Mouse (Mus musculus) forebrain, embryonic 13.5 days (tissue): Measurements from ENCODE around the gene Ate1. TPM values are rescaled to one million over a fixed set of nuclear protein-coding genes. Genes with fewer than 3 reads are reported as not detected.

ENCODE experiments used
- ATAC-seq: fragments of 200-750 bp; cut with Nextera tagmentation; 2 replicates; pipeline ENCODE4 v1.8.0; 2017
- H3K27ac ChIP-seq: fragments of 300-500 bp; sonication (generic); 2 replicates; pipeline ENCODE4 v1.5.1; 2015; ENCODE audit warnings: inconsistent platforms, mild to moderate bottlenecking, moderate library complexity
- H3K27me3 ChIP-seq: fragments of 300-500 bp; sonication (generic); 2 replicates; pipeline ENCODE4 v1.6.1; 2015; ENCODE audit warnings: mild to moderate bottlenecking, inconsistent platforms
- H3K36me3 ChIP-seq: fragments of 300-500 bp; sonication (generic); 2 replicates; pipeline ENCODE4 v1.6.1; 2015; ENCODE audit warnings: mild to moderate bottlenecking, inconsistent platforms; ENCODE audit not compliant: poor library complexity, severe bottlenecking
- H3K4me1 ChIP-seq: fragments of 300-500 bp; sonication (generic); 2 replicates; pipeline ENCODE4 v1.6.1; 2015; ENCODE audit warnings: inconsistent platforms
- H3K4me2 ChIP-seq: fragments of 300-500 bp; sonication (generic); 2 replicates; pipeline ENCODE4 v1.6.1; 2015; ENCODE audit warnings: inconsistent platforms, mild to moderate bottlenecking, moderate library complexity
- H3K4me3 ChIP-seq: fragments of 300-500 bp; sonication (generic); 2 replicates; pipeline ENCODE4 v1.5.1; 2015; ENCODE audit warnings: mild to moderate bottlenecking, inconsistent platforms
- H3K9ac ChIP-seq: fragments of 300-500 bp; sonication (generic); 2 replicates; pipeline ENCODE4 v1.6.1; 2015; ENCODE audit warnings: mild to moderate bottlenecking, inconsistent platforms
- H3K9me3 ChIP-seq: fragments of 300-500 bp; sonication (generic); replicated peaks from 2 replicates; pipeline ENCODE4 v1.6.1; 2016; ENCODE audit warnings: inconsistent platforms
- WGBS: fragments of 180-500 bp; shearing (Covaris S2); methylation state at CpG from one replicate; pipeline ENCODE4 v1.1.7; 2015; 5-methylcytosine and 5-hydroxymethylcytosine counted together
- polyA plus RNA-seq: library from polyadenylated mRNA; unstranded; fragments of >200 nt; fragmentation: Nextera tagmentation; extraction: Ambion mirVana; gene quantifications from 2 replicates; pipeline ENCODE4 v1.2.1, GENCODE M21; 2015

The Ate1 gene
- polyA plus RNA-seq, 1 experiment from 2014 or later = 82.0 TPM

DNA sequence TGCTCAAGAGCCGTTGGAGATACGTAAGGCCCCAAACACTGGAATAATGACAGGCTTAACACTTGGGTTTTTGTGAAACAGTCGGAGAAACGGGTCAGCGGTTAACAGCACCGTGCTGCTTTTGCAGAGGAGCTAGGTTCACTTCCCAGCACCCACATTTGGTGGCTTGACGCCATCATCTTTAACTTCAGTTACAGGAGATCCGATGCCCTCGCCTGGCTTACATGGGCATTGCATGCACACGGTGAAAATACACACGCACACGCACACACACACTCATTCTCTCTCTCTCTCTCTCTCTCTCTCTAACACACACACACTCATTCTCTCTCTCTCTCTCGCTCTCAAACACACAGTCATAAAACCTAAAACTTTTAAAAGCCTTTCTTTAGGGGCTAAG lies 138.0 kb downstream of the Ate1 start:
- H3K27ac ChIP-seq = peak overlapping the region; percentile 60
- peaks cover 22% of the 10 kb centered on the region for H3K27me3 ChIP-seq
- 64% methylated on average over 13 of the region's 13 CpGs for WGBS
- H3K9ac ChIP-seq = no peak overlapping the region
- ATAC-seq = no peak; the same call in 1 of the 2 replicates
- H3K4me1 ChIP-seq = peaks cover 37% of the 10 kb centered on the region
- H3K36me3 ChIP-seq = peaks cover 8% of the 10 kb centered on the region; the same call in 1 of the 2 replicates
- H3K4me3 ChIP-seq = no peak overlapping the region
- no peak overlapping the region for H3K4me2 ChIP-seq
- 0 out of 2 replicates have a peak, but pooled peaks cover 5% of the 10 kb centered on the region for H3K9me3 ChIP-seq

DNA sequence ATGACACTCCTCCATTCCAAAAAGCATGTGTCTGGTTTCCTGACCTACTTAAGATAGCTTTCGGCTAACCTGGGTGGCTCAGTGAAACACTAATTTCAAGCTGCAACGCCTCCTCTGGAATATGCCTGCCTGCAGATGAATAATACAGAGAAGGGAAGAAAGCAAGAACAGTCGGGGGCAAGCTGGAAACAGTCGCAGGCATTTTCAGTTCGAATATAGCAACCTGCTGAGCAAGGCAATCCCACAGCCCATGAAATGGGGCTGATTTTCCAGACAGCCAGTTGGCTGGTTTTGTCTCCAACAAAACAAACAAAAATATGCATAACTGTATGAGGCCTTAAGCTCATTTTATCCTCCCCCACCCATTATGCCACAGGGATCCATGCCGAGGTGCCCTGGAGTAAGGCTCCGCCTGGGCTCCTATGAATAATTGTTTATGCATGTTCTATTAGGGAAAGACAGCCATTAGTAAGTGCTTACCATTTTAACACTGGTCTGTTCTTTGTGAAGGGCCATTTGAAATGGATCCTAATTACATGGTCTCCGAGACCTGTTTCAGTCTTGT lies 138.7 kb downstream of the Ate1 start:
- H3K4me2 ChIP-seq = no peak overlapping the region
- H3K27ac ChIP-seq = peak overlapping the region; percentile 60
- 0 out of 2 replicates have a peak, but pooled peaks cover 5% of the 10 kb centered on the region for H3K9me3 ChIP-seq
- peaks cover 22% of the 10 kb centered on the region for H3K27me3 ChIP-seq
- 0 out of 2 replicates have a peak, but pooled peaks cover 5% of the 10 kb centered on the region for H3K36me3 ChIP-seq
- H3K9ac ChIP-seq = no peak overlapping the region
- peaks cover 32% of the 10 kb centered on the region for H3K4me1 ChIP-seq
- WGBS = 31% methylated on average over 8 of the region's 8 CpGs
- no peak overlapping the region for H3K4me3 ChIP-seq
- ATAC-seq = peak; percentile 87

DNA sequence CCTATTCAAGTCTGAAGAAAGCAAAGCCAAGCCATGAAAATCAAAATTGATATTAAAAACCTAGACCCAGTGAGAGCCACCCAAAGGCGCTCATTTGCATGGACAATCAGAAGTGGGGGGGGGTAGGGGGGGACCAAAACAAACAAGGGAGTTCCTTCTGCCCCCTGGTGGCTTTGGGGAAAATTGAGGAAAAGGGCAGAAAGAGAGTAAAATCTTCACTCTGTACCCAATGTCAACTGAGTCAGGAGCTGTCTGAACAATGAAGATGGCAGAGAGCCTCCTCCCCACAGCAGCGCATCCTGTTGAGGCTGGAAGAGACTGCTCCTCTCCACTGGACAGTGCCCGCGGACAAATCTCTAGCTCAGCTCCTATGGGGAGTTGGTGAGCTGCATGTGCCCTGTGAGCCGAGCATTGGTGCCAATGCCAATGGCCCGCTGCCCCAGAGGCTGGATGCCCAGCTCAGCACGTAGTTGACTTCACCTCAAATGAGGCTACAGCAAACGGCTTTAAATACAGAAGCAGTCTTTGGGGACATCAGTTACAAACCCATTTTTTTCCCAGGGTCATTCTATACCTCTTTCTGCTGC lies 139.3 kb downstream of the Ate1 start:
- 82% methylated on average over 8 of the region's 8 CpGs for WGBS
- Histone ChIP-seq H3K4me1 (peaks cover 26% of the 10 kb centered on the region), H3K27ac (peak overlapping the region; percentile 60), H3K36me3 (0 out of 2 replicates have a peak, but pooled peaks cover 5% of the 10 kb centered on the region), H3K9me3 (0 out of 2 replicates have a peak, but pooled peaks cover 5% of the 10 kb centered on the region), H3K9ac (no peak overlapping the region), H3K4me3 (no peak overlapping the region), H3K4me2 (no peak overlapping the region), H3K27me3 (peaks cover 22% of the 10 kb centered on the region)
- ATAC-seq = no peak

DNA sequence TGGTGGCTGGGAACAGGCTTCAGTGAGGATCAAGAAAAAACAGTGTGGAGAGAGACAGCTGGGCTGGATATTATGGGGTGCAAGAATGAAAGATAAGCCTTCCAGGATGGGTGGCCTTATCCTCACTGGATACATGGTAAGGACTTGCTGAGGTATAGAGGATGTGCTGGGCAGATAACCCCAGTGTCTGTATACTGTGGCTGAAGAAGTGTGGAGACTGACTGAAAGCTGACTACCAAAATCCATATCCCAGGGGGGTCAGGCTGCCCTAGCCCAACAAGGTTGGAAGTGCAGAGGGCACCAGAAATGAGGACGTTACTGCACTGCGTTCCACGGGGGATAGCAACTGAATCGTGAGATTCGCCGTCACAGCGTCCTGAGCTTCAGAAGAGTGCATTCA lies 139.8 kb downstream of the Ate1 start:
- Histone ChIP-seq H3K4me2 (no peak overlapping the region), H3K4me3 (no peak overlapping the region), H3K27ac (no peak overlapping the region), H3K9me3 (0 out of 2 replicates have a peak, but pooled peaks cover 5% of the 10 kb centered on the region), H3K36me3 (0 out of 2 replicates have a peak, but pooled peaks cover 5% of the 10 kb centered on the region), H3K4me1 (peaks cover 21% of the 10 kb centered on the region), H3K27me3 (peaks cover 22% of the 10 kb centered on the region), H3K9ac (no peak overlapping the region)
- whole genome bisulfite sequencing = 88% methylated on average over 7 of the region's 7 CpGs
- no peak for ATAC-seq

DNA sequence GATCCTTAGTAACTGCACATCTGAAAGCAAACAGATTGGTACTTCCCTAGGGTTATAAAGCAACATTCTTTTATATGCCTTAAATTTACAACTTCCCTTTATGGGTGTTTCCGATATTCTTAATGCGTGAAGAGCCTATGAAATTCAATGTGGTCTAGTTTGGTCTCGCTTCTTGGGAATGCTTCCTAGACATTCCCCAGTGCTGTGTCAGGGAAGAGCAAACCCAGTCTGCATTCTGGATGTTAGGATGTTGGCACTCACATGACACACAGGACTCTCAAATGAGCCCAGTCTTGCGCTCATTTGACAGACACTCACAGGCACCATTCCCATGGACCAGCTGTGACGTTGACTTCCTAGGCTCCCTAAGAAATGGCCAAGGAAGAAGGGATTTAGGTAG lies 140.3 kb downstream of the Ate1 start:
- Histone ChIP-seq H3K36me3 (0 out of 2 replicates have a peak, but pooled peaks cover 5% of the 10 kb centered on the region), H3K27me3 (peaks cover 22% of the 10 kb centered on the region)
- no peak for ATAC-seq

DNA sequence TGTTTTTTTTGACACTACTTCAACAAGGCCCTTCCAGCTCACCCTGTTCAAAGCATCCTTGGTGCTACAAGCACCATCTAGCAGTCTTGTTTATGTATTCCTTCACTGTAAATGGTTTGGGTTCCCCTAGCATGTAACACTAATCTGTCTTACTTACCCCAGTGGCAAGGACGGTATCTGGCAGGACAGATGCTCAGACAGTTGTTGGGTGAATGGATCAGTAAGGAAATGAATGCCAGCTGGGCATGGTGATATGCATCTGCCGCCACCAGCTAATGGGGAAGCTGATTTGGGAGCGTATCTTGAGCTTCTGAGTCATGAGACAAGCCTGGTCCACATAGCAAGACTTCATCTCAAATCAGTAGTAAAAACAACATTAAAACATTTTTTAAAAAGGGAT lies 141.9 kb downstream of the Ate1 start:
- no peak for ATAC-seq
- H3K9me3 ChIP-seq = 0 out of 2 replicates have a peak, but pooled peaks cover 5% of the 10 kb centered on the region
- no peaks in the 10 kb centered on the region for H3K36me3 ChIP-seq
- peaks cover 38% of the 10 kb centered on the region for H3K27me3 ChIP-seq
- H3K27ac ChIP-seq = no peak overlapping the region
- no peak overlapping the region for H3K9ac ChIP-seq
- H3K4me2 ChIP-seq = no peak overlapping the region
- 85% methylated on average over 3 of the region's 3 CpGs for WGBS
- peaks cover 19% of the 10 kb centered on the region for H3K4me1 ChIP-seq
- H3K4me3 ChIP-seq = no peak overlapping the region

More for the DNA sequence above, 140.3 kb downstream of the Ate1 start:
- H3K4me3 ChIP-seq = no peak overlapping the region
- 86% methylated on average over 5 of the region's 5 CpGs for WGBS
- no peak overlapping the region for H3K4me2 ChIP-seq
- no peak overlapping the region for H3K27ac ChIP-seq
- no peak overlapping the region for H3K9ac ChIP-seq
- peaks cover 19% of the 10 kb centered on the region for H3K4me1 ChIP-seq
- H3K9me3 ChIP-seq = 0 out of 2 replicates have a peak, but pooled peaks cover 5% of the 10 kb centered on the region

DNA sequence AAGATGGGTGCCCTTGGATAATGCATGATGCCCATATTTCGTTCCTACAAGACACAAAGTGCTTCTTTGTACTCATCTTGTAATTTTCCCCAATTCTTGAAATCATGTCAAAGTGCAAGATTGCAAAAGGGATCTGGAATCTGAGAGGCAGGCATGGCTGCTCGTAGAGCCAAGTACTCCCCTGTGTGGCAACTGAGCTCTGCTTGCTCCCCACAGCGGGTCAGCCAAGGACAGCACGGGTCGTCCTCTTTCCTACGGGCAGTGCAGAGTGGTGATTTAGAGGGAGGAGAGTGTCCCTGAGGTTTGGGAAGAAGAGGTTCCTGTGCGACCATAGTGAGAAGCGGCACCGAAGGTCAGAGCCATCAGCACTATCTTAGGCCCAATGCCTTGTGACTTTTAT lies 145.9 kb downstream of the Ate1 start:
- H3K27me3 ChIP-seq = peaks cover 62% of the 10 kb centered on the region
- no peaks in the 10 kb centered on the region for H3K36me3 ChIP-seq
- WGBS = 85% methylated on average over 9 of the region's 9 CpGs
- H3K27ac ChIP-seq = no peak overlapping the region
- peaks cover 3% of the 10 kb centered on the region; the same call in 1 of the 2 replicates for H3K9me3 ChIP-seq
- ATAC-seq = no peak
- H3K4me3 ChIP-seq = no peak overlapping the region
- peaks cover 10% of the 10 kb centered on the region for H3K4me1 ChIP-seq
- no peak overlapping the region for H3K9ac ChIP-seq
- H3K4me2 ChIP-seq = no peak overlapping the region

DNA sequence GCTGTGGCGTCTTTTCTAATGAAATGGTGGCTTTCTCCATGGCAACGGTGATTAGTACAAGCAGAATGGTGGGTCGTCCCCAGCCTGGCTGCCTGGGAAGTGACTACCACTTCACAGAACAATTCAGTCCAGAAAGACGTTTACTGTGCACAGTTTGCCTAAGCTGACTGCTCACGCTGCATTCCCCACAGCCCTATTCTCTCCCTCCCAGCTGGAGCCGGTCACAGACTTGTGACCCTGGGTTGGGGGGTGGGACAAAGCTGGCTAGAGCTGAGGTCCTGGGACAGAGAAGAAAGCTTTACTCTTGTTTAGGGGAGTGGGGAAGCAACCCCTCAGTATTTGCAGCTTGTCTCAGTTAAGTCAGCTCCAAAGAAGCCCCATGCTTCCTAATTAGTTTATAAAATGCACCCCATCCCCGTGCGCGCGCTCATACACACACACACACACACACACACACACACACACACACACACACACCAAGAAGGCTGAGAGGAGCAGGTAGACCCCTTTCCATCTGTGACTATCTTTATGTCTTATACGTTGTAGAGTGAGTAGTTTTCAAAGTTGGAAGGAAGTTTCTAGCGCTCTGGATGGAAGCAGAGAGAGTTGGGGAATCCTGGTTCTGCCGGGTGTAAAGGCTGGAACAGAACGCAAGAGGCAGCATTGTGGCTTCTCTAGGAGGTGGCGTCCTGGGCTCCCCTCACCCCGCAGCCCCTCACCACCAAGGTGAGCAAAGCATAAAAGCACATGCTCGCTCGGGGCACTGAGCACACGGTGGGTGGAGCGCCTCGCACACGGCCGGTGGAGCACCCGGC lies 151.1 kb downstream of the Ate1 start:
- H3K27ac ChIP-seq = no peak overlapping the region
- peak overlapping the region; percentile 49 for H3K4me2 ChIP-seq
- H3K27me3 ChIP-seq = peaks cover 67% of the 10 kb centered on the region
- 0 out of 2 replicates have a peak overlapping the region, but pooled peaks have one; percentile 9 for H3K4me3 ChIP-seq
- ATAC-seq = peak; percentile 78; the same call in 1 of the 2 replicates
- 0 out of 2 replicates have a peak overlapping the region, but pooled peaks have one; percentile 26 for H3K9ac ChIP-seq
- H3K4me1 ChIP-seq = peaks cover 35% of the 10 kb centered on the region
- no peaks in the 10 kb centered on the region for H3K36me3 ChIP-seq
- peaks cover 14% of the 10 kb centered on the region for H3K9me3 ChIP-seq
- 8% methylated on average over 24 of the region's 24 CpGs for WGBS

DNA sequence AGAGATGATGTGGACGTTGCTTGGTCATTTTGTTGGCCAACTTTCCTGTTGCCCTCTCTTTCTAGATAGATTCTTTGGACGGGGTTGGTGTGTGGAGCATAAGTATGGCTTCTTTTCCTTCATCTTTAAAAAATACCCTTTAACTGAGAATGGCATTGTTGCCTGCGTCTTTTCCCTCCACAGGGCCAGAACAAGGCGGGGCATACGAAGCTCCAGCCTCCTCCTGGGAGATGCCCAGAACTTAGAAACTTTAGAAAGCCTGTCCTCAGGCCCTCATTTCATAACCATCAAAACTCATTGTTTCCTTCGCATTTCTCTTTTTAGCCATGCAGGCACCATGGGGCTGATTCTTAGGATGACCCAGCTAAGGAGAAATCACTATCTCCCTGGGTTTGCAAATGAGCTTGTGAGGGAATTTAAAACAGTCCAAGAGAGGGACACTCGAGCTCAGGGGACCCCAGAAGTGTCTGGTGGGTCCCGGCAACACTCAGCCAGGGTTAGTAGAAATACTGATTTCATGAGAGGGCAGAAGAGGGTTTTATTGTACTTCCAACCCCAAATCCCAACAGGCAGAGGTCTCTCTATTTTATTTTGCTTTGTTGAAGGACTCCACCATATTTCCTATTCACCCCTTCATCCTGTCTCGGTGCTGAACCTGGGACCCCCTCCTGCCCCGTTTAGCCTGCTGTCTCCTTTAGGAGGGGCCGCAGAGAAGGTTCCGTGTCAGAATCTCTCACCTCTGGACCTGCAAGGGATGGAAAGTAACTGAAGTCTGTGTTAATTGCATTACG lies 151.9 kb downstream of the Ate1 start:
- no peak for ATAC-seq
- 0 out of 2 replicates have a peak overlapping the region, but pooled peaks have one; percentile 9 for H3K4me3 ChIP-seq
- H3K9me3 ChIP-seq = peaks cover 14% of the 10 kb centered on the region
- H3K4me2 ChIP-seq = peak overlapping the region; percentile 49
- H3K36me3 ChIP-seq = no peaks in the 10 kb centered on the region
- peak overlapping the region; percentile 52; the same call in 1 of the 2 replicates for H3K27ac ChIP-seq
- peaks cover 35% of the 10 kb centered on the region for H3K4me1 ChIP-seq
- H3K9ac ChIP-seq = no peak overlapping the region
- peaks cover 59% of the 10 kb centered on the region for H3K27me3 ChIP-seq
- WGBS = 5% methylated on average over 13 of the region's 13 CpGs

DNA sequence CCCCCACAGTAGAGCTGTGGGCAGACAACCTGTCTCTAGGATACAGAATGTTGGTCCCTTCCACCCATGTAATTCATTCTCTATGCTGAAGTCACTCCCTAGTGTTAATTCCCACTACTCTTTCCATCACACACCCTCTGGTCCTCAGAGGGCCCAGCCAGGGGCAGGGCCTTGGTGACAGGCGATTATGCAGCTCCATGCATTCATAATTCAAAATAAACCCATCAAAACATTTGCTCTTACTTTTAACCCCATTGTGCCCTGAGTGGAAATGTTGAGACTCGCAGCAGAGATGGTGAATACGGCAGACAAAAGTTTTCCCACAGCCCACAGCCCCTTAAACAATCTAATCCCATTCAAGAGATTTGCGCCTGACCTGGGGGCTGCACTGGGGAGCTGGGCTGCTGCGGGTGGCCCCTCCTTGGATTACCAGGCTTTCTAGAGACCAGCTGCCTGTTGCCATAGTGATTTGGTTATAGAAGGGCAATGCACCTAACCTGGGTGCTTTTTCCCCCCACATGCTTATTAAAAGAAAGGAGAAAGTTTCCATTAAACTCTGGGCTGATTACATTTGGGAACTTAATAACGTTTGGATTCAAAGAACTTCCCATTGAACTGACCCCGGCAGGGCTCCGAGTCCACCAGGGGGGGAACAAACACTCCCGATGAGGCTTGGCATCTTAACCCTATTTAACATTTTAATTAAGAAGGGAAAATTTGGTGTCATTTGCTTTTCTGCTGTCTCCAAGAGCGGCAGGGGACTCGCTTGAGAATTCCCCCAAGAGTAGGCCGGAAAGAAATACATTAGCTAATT lies 152.7 kb downstream of the Ate1 start:
- H3K27me3 ChIP-seq = peaks cover 54% of the 10 kb centered on the region

More for the DNA sequence above, 152.7 kb downstream of the Ate1 start:
- Histone ChIP-seq H3K4me1 (peaks cover 35% of the 10 kb centered on the region), H3K9ac (no peak overlapping the region), H3K27ac (no peak overlapping the region; the same call in 1 of the 2 replicates), H3K4me3 (no peak overlapping the region), H3K36me3 (no peaks in the 10 kb centered on the region), H3K9me3 (peaks cover 14% of the 10 kb centered on the region), H3K4me2 (no peak overlapping the region)
- ATAC-seq = peak; percentile 76; the same call in 1 of the 2 replicates
- 1% methylated on average over 12 of the region's 12 CpGs for WGBS
